Mouse (Mus musculus) T-cell, adult 2 months (primary cell): ENCODE results near the gene St8sia1.
"Not testable (repeated sequence)": the region's sequence is repeated elsewhere in the genome, so short reads cannot be mapped to it uniquely, and the experiment has no call there.

ENCODE experiments used
- DNase-seq: peaks from one replicate; pipeline ENCODE4 v3.0.0; 2022; ENCODE audit warnings: low spot score

St8sia1 gene

DNA sequence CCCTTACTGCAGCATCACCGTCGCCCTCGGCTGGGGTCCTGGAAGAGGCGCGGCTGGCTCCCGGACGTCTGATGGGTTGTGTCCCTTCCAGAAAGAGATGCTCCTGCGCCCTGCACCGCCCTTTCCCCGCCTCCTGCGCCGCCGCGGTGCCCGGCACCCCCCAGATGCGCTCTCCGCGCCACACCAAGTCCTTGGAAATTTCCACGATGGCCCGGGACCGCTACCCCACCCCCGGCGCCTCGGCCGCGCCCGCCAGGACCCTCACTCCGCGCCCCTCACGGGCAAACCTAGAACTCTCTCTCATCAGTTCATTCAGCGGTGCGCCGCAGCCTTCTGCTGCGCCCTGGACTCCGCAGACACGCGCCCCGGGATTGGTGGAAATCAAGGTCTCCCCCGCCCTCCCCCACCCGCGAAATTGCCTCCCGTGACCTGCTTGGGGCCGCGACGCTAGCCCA lies at the start of gene St8sia1:
Gene St8sia1 (minus strand): TSS at position 377 of the 455 bp plus-strand sequence.
- DNase-seq, result peak; percentile 61

DNA sequence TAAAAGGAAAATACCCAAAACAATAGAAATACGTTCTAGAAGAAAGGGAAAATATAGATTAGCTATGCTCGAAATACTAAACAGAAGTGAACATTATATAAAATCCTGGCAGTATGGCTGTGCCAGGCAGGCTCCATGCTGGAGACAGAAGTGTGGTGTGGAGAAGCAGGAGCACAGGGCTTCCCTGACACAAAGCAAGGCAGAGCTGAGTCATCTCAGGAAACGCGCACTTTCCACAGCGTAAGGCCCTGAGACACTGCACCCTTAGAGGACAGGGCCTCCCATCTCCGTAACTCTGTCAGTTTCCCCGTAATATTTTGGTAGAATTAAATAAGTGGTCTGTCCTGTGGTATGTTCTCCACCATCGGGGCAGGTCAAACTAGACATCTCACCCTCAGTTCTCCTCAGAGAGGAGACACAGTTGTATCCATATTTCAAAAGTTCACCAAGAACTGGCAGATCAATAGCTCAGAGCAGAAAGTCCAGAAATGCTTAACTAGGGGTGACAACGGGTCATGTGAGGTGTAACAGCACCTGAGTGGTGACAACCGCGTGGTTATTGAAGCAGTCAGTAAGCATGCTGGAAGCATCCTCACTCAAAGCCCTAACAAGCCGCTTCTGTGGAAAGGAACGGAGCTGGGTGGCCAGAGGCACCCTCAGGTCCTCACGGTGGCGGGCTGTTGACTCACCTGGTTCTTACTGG lies 48.4 kb upstream of the St8sia1 start:
- no peak for DNase-seq

DNA sequence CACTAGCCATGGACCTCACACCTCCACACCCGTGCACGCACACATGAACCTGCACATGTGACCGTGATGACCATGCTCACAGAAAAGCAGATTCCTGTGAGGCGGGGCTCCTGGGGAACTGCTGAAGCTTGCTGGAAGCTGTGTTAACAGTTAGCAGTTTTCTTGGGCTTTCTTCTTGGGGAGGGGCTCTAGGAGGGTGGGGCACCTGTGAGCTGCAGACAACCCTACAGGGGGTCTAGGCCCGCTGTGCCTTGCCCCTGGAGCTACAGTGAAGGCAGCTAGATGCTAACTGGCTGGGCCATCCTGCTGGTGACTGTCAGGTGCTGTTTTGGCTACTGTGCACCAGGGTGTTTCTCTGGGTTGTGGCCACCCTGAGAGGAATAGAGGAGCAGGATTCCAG lies 44.6 kb upstream of the St8sia1 start:
- no peak for DNase-seq

DNA sequence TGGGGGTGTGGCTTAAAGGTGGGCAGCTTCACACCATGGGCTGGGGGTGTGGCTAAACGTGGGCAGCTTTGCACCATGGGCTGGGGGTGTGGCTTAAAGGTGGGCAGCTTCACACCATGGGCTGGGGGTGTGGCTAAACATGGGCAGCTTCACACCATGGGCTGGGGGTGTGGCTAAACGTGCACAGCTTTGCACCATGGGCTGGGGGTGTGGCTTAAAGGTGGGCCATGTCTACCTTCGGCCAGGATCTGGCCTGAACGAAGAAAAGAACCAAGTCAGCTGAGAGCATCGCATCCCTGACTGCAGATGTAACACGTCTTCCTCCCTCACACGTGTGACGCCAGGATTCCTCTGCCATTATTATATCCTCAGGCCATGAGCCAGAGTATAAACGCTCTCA lies 41.0 kb upstream of the St8sia1 start:
- not testable (repeated sequence) for DNase-seq

DNA sequence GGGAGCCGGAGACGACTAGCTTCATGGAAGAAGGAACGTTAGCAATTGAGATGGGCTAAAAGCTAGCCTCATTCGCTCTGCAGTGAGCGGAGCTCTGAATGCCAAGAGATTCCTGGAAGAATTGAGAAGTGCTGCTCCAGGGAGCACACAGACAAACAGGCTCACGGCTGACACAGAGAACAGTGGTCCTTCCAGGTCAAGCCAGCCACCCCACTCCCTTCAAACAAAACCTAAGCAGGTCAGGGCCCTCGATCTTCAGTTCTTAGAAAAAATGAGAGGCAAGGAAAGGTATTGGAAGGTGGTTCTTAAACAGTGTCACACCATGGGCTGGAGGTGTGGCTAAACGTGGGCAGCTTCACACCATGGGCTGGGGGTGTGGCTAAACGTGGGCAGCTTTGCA lies 40.5 kb upstream of the St8sia1 start:
- no peak for DNase-seq

DNA sequence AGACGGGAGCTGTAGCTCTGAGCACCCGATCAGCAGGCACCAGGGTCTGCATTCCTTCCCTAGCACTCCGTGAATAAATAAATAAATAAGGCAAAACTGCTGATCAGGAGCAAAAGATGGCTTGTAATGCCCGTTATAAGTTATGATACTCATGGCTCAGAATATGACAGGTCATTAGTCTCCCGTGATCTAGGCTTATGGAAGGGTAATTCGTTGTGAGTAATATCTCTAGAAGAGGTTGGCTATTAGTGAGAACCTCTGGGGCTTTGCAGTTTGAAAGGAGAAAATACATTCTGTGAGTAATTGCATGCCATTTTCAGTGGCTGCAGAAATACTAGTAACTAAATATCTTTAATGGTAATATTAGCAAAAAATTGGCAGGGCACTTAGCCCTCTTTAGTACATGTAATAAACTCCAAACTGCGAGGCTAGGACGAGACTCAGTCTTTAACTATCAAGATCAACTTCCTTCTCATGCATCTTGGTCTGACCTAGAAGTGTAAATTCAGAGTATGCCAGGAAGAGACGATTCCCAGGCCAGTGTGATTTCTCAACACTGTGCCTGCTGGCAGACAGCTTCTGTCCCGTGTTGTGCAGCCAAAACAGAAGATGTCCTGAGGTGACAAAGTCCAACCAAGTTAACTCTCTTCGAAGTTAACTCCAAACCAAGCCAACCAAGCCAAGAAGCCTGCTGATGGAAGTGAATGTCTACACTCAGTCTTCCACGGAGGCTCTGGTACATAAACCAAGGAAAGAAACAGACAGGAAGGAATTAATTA lies 34.2 kb upstream of the St8sia1 start:
- no peak for DNase-seq

DNA sequence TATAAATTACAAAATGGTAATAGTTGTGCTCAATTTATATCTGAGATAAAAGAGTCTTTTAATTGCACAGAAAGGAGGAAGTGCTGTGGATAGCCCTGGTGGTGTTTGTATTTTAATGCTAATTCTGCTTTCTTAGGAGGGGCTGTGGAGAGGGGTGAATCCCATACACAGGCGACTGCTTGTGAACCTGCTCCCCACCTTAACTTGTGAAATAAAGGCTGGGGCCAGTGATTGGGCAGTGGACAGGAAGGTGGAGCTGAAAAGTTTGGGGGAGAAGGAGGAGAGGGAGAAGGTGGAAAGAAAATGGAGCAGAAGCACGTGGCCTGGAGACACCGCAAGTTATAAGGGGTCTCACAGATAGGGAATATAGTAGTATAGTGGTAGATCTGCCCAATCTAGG lies 32.6 kb upstream of the St8sia1 start:
- DNase-seq, result no peak

DNA sequence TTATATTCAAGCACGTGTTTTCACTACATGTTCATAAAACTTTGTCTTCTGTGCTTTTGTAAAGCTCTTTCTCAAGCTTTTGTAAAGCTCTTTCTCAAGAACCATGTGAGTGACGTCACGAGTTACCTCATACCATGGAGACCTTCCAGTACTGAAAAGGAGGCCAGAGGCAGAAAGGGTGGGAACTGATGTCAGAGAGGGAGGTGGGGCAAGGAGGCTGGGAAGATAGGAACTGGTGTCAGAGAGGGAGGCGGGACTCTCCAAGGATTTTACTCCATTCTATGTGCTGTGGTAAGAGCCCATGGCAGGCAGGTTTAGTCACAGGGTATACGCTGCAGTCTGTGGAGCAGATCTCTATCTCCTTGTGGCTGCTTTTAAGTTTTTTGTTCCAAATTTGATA lies 31.3 kb upstream of the St8sia1 start:
- no peak for DNase-seq

DNA sequence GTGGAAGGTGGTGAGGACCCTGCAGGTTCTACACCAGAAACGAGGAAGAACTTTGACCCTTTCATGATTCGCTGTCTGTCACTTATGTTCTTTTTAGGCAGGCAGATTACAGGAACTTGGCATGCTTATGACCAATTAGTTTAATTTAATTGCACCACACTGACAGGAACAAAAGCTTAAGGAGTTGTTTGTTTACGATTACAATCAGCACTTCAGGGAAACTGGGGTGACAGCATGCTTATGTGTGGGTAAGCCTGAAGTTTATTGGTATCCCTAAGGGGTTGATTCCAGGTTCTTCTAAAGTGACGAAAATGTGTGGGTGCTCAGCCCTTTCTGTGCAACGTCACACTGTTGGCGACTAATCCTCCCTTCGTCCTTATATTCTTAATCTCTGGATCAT lies 30.6 kb upstream of the St8sia1 start:
- no peak for DNase-seq

DNA sequence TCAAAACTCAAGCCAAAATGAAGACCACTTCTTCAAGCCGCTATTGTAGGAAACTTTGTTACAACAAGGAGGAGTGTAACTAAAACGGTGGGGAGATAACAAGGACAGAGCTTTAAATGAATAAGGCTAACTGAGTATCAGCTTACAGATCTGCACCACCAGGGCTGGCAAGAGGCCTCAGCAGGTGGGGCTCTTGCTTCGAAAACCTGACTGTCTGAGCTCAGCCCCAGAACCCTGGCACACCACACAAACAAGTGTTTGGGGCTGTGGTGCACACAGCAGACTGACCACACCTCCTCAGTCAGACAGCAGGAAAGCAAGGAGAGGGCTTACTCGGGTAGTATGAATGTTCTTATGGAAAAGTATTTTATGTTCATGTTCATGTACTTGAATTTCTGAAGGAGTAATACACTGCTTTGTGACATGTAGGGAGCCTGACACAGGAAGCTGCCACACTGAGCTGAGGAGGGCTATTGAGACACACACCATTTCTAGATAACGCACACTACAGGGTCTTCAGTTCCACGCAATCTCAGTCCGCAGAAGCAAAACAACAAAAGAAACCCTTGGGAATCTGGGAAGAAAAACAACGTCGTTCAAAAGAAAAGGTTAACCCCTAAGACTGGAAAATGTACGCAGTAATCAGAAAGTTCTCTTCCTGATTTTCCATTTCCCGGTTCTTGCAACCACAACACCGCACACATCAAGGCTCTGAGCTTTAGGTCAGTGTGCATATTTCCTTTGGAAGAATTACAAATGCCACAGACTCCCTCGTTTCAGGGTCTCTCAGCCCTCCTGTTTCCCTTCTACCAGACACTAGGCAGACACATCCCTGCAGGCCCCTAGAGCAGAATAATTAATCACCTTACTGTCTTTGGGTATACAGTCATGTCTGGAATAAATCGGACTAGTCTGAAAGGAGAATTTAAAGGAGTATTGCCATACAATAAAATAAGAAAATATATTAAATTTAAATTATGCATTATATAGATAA lies 29.8 kb upstream of the St8sia1 start:
- DNase-seq, result no peak

DNA sequence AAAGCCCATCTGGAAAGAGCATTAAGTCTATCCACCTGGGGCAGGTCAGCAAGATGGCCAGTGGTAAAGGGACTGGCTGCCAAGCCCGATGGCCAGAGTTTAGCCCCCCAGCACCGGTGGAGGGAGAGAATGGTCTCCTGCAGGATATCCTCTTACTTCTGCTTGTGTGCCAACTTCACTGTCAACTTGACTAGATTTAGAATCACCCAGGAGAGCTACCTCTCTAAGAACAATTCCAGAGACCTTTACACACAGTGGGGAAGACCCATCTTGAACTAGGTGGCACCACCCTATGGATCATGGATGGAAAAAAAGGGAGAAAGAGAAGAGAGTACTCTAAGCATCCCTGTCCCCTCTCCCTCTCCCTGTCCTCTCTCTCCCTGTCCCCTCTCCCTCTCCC lies 28.7 kb upstream of the St8sia1 start:
- no peak for DNase-seq

DNA sequence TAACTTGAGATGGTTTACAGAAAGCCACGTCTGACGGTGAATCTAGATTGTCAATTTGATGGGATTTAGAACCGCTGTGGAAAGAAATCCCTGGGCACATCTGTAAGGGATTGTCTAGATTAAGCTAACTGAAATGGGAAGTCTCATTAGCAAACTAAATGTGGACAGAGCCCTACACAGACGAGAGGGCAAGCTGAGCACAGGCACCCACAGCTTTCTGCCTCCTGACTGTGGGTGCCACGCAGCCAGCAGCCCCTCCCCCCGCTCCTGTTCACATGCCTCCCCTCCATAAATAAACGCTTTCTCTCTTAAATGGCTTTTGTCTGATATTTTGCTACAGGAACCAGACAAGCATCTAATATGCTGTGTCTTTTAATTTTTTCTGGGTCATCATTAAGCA lies 27.8 kb upstream of the St8sia1 start:
- no peak for DNase-seq

DNA sequence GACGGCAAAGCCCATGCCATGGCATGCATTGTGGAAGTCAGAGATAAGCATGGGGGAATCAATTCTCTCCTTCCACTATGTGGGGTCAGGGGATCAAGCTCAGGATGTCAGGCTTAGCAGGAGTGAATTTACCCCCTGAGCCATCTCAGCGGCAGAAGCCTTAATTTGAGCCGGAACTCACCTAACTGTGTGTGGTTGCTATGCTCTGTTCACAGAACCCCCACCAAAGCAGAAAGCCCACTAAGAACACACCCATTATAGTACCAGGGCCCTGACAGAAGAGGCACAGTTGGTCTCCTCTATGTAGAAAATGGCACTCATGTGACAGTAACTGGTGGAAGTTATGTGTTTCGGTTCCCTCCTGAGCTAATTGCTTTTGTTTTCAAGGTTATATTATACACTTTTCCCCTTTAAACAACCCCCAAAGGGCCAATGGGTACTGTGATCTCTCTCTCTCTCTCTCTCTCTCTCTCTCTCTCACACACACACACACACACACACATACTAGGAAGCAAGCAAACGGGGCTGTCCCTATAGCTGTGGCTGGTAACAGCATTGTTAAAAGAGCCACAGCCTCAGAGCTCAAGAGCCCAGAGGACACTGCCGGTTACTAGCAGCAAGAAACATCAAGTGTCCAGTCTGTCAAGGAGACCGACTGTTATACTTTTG lies 27.3 kb upstream of the St8sia1 start:
- DNase-seq, result no peak

DNA sequence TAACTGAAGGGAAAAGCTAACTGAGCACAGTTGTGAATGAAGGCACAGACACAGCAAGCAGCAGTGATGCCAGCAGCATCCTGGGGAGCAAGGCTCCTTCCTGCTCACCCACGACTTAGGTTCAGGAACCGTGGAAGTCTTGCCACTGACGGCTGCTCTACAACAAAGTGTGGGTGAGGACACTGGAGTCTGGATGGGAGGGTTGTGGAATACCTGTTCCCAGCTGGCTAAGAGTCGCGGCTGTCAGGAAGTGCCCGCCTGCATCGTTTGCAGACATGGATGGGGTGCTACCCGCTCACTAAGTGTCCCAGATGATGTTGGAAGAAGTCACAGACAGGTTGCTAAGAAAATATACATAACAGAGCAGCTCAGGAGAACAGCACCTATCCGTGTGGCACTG lies 26.3 kb upstream of the St8sia1 start:
- no peak for DNase-seq

DNA sequence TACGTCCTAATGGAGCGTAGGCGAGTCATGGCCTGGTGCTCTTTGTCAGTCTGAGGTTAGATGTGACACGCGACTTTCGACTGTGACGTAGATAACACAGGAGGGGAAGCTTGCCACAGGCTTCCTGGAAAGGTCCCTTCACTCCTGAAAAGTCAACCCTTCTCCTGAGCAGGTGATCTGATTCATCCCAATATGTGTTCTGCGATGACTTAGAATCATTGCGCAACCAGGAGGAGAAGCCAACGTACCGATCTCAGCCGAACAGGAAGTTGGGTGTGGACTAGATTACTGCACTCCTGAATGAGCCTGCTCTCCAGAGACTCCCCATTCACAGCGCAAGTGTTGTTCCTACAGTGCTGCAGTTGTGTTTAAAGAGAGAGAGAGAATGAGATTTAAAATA lies 25.2 kb upstream of the St8sia1 start:
- no peak for DNase-seq

DNA sequence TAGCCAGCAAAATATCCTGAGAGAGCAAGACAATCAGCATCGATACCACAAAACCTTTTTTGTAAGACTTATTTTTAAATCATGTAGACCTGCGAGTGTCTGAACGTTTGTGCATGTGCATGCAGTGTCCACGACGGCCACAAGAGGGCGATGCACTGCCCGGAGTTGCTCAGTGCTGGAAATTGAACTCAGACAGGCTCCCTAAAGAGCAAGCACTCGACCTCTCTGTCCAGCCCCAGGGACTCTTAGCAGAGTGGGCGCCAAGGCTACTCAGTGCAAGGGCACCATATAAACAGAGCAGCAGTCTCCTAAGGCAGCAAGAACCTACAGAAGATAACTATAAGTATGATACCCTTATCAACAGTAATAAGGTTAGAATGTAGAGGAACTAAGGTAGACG lies 24.5 kb upstream of the St8sia1 start:
- peak; percentile 69 for DNase-seq

DNA sequence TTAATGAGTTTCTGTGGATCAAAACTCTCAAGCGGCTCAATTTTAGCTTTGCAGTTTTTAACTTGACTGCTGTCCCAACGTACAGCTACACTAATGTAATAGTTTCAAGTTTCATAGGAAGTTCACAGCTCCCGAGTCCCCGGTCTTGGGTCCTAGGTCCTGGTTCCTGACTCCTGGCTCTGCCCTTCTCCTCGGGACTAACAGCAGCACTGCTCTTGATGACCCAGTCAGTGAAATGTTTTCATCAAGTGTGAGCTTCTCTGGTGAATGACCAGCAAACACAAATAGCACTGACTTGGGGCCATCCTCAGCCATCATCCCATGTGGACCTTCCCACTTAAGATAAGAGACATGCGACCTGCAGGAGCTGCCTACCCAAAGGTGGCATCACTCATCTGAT lies 24.0 kb upstream of the St8sia1 start:
- DNase-seq, result no peak

DNA sequence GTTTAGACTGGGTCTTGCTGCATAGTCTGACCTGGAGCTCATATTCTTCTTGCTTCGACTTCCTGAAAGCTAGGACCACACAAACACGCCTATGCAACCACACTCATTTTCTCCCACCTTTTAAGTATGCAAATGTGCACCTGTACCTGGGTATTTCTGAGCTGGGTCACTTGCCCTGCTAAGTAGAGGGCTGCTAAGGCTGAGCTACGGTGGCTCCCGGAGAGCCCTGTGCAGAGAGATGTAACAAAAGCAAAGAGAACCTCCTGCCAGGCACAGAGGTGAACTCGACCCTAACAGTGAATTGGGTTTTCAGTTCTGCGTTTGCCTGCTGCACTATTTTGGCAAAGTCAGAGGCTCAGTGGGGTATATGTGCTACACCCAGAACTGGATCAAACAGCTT lies 23.4 kb upstream of the St8sia1 start:
- no peak for DNase-seq

DNA sequence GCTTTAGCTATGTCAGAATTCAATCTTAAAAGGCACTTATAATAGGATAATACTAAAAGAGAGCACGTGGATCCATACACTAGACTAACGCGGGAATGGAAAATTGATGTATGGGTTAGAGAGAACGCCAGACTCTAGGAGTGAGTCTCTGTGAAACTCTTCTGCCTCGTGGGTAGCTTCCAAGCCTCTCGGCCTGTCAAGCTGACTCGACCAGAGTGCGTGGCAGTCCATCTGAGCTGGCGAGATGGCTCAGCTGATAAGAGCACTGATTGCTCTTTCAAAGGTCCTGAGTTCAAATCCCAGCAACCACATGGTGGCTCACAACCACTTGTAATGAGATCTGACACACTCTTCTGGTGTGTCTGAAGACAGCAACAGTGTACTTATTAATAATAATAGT lies 22.5 kb upstream of the St8sia1 start:
- DNase-seq, result not testable (repeated sequence)

DNA sequence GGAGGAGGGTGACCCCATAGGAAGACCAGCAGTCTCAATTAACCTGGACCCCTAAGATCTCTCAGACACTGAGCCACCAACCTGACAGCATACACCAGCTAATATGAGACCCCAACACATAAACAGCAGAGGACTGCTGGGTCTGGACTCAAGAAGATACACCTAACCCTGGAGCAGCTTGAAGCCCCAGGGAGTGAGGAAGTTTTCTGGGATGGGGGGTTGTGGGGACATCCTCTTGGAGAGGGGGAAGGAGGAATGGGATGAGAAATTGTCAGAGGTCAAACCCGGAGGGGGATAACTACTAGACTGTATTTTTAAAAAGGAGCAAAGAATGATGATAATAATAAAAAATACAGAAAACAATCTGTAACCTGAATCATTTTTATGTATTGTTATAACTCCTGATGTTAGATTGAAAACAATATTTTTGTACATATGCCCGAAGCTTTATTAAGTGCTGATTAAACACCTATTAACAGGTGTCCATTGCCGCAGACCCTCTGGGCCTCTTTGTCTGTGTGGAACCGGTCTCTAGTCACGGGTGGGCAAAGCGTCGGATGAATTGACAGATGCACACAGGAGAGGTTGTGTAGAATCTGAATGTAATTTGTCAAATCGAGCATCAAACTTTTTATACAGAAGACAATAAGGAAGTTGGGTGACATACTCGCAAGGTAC lies 21.4 kb upstream of the St8sia1 start:
- DNase-seq, result not testable (repeated sequence)
